Mouse (Mus musculus): ENCODE data around the gene Rgs3. TPM values are rescaled to one million over a fixed set of nuclear protein-coding genes. Genes with fewer than 3 reads are reported as not detected.

The Rgs3 gene
- total RNA-seq, 2 experiments from 2014 or later = 45.0 to 46.1 TPM

DNA sequence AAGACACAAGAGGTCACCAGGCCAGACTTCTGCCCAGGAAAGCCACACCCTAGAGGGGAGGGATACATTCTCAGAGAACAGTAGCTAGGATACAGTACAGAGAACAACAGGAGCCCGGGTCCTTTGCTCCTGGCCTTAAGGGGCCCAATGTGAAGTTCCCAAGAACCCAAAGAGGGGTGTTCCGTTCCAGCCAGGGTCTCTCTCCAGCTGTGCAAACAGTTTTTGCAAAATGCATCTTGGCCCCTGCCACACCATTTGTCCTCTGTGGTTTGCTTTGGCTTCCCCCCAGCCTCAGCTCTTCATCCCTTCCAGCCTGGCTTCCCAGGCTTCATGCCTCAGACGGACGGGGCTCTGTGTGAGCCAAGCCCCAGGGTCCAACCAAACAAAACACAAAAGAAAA is 44.4 kb downstream of the Rgs3 start:
- no peak for ATAC-seq (ENCODE audit: poor library complexity, severe bottlenecking)

DNA sequence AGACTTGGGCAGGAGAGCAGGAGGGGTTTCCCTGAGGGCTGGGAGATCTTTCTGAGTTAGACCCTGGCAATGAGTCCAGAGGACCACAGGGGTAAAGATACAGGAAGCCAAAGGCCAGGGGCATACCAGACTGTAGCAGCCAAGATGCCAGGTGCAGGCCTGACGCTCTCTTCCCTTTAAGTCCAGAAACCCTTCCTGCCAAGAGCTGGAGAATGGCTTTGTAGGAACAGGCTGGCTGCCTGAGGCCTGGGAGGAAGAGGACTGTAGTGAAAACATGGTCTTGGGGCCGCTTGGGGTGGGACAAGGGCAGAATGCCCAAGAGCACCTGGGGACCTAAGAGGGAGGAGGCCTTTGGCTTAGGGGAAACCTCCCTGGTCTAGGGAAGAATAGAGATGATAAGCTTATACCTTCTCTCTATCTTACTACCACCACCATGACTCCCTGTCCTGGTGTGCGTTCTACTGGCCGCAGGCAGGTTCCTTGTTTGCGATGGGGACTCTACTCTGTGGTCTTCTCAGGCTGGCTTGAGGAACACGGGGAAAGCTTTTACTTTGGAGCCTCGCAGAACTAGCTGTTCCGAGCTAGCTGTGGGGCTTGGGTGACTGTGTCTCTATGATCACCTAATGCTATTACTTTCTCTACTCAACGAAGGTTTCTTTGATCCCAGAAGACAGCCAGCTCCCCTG is 46.4 kb downstream of the Rgs3 start:
- no peak for ATAC-seq (ENCODE audit: poor library complexity, severe bottlenecking)

DNA sequence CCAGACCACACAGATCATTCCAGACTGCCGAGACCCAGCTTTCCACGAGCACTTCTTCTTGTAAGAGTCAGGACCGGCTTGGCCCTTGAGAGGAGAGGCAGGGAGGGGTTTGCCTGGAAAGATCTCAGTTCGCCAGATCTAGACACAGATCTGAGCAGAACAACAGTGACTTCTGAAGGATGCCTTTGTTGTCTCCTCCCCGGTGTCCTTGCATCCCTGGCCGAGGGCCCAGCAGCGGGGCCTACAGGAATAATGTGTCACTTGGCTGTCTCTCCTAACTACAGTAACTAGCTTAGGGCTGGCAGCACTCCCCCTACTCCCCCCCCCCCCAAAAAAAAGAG is 46.9 kb downstream of the Rgs3 start:
- ATAC-seq (ENCODE audit: poor library complexity, severe bottlenecking) = no peak

DNA sequence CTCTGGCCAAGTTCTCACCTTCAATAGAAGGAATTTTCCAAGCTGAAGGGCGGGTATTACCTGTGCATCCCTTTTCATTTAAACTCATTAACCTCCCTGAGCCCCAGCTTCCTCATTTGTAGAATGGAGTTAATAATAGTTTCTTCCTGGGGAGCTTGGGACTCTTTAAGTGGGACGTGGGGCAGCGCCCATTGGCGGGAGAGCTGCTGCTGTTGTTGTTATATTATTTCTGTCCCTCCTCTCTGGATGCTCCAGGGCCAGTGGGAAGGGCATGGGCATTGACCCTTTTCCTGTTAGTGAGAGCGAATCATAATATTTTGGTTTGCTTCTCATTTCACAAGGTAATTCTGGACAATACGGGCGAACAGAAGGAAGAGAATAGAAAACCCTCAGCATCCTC is 47.3 kb downstream of the Rgs3 start:
- no peak for ATAC-seq (ENCODE audit: poor library complexity, severe bottlenecking)

DNA sequence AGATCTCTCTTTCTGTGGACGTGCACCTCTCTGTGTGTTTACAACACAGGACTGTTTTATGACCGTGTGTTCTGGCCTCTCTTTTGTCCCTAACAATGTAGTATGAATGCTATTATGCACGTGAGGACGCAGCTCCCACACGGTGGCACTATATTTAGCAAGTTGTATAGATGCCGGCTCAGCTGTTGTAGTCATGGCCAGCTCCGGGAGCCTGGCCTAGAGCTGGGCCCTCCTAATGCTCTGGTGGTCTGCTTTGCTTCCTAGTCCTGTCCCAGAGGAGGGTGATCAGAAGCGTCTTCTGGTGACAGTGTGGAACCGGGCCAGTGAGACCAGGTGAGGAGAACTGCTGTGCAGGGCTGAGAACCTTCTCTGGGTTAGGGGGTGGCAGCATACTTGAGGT is 47.7 kb downstream of the Rgs3 start:
- ATAC-seq (ENCODE audit: poor library complexity, severe bottlenecking) = peak; percentile 70

DNA sequence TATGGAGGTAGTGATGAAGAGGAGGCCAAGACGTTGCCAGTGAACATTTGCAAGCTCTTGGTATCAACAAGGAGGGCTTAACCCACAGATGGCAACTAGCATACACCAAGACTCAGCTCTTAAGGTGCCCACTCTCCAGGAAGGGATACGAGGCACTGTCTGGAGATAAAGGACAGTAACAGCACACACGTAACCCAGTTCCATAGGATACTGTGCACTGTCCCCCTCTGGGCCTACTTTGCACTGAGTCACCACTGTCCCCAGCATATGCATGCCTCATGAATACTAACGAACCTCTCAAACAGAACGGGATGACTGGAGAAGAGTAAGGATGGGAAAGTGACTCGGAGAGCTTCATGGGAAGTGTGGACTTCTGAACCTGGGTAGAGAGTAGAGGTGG is 48.2 kb downstream of the Rgs3 start:
- ATAC-seq (ENCODE audit: poor library complexity, severe bottlenecking) = no peak

DNA sequence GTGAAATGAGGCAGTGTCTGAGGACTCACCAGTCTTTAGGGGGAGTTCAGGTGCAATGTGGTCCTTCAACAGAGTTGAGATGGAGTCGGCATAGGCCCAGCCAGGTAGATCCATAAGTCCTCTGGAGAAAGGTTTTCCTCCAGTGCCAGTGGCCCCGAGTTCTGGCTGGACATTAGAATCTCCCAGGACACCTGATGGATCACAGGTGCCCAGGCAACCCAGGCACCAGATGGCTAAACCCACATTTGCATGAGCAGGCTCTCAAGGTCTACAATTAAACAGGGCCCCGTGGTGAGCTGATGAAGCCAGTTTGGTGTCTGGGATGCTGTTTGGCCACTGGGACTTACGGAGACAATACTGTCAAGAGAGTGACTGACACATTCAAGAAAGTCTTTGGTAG is 49.7 kb downstream of the Rgs3 start:
- ATAC-seq (ENCODE audit: poor library complexity, severe bottlenecking) = no peak

DNA sequence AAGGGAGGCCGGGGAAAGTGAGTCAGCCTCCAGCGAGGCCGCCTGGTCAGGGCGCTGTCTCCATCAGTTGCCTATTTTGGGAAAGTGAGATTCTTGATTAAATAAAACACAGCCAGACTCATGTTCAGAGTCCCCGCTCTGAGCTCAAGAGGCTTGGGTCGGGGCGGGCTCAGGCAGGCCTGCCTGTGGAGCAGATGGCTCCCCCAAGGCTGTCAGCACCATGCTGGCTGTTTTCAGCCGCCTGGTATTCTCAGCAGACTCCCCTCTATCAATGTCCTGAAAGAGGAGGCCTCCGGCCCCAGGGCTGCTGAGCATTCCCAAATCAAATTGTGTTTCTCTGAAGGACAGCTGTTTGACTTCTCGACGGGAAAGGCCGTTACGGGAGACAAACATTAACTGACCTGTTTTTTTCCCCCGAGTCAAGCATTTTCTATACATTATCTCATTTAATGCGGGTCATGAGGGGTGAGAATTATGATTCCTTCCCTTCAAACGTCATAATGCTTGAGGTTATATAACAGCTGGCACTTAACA is 50.6 kb downstream of the Rgs3 start:
- ATAC-seq (ENCODE audit: poor library complexity, severe bottlenecking) = no peak

DNA sequence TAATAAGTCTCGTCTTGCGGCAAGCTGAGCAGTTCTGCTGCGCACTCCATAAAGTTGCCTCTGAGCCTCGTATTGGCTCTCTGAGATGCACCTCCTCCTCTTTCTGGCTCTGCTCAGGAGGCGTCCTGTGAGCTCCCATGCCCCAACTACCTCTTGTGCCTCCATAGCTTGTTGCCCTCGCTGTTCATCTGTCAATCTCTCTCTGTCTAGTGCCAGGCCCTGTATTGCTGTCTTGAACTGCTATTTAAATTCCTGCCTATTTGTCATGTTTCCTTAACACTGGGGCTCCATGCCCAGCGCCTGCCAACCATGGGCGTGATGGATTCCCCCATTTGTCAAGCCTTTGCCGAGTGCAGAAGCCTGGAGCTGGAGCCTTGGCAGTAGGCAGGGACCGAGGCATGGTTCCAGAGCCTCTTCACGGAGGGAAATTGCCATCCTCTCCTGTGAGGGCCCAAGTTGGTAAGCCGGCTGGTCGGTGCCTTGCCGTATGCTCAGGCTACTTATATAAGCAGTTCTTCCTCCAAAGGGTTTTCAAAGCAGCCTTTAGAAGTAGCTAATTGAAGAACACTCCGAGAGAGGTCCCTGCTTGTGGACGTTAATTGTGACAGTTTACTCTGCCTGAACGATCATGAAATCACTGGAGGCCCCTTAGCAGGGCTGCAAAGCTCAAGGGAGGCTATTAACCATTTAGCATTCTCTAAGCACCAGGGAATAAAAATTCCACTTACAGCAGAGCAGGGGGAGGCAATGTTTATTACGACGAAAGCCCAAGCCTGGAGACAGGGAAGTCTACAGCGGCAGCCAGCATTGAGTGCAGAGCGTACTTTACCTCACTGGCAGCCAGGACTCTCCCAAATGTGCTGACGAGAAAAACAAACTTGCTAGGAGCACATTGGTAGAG is 53.2 kb downstream of the Rgs3 start:
- no peak for ATAC-seq (ENCODE audit: poor library complexity, severe bottlenecking)

DNA sequence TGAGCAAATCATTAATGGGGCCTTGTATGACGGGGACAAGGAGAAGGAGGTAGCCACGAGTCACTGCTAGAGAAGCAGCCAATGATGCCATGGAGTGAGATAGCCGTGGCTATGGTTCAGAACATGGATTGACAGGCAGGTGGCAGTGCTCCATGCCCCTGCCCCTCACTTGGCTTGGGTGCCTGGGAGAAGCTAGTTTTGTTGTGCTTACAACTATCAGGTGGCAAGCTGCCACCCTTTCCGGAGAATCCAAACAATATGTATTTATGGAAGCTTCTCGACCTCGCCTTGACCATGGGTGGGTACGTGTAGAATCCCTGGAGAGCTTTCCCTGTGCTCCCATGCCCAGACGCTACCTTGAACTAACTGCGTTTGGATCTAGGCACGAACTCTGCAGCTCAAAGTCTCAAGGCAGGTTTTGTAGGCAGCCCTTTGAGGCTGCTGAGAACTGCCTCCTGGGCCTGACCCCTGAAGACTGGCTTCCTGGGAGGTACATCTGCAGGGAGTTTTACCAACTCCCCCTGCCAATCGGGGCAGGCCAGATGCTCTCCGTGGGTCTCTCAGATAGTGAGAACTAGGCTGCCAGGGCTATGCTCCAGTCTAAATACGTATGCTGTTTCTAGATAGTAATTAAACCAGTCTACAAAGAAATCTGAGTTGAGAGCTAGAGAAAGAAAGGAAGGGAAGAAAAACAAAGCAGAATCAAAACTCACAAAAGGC is 54.2 kb downstream of the Rgs3 start:
- no peak for ATAC-seq (ENCODE audit: poor library complexity, severe bottlenecking)

DNA sequence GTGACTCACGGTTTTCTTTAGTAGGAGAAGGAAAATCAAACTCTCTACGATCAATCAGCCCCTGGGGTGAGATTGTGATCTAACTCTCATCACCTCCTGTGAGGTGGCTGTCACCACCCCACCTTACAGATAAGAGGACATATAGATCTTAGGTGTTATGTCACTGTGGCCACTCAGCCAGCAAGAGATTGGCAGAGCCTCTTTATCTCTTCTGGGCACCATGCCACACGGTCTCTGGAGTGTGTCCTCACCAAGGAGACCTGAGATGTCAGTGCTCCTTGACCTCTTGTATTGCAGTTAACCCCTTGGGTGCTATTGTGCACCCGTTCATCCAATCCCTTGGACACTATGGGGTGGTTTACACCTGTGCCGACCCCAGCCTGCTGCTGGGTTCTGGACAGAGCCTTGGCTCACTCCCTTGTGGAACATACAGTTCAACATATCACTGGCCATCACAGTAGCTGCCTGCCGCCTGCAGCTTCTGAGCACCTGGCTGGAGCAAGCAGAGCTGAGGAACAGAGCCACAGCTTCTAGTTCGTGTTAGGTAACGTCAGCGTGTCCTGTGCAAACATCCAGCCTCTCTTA is 58.3 kb downstream of the Rgs3 start:
- ATAC-seq (ENCODE audit: poor library complexity, severe bottlenecking) = peak; percentile 66

DNA sequence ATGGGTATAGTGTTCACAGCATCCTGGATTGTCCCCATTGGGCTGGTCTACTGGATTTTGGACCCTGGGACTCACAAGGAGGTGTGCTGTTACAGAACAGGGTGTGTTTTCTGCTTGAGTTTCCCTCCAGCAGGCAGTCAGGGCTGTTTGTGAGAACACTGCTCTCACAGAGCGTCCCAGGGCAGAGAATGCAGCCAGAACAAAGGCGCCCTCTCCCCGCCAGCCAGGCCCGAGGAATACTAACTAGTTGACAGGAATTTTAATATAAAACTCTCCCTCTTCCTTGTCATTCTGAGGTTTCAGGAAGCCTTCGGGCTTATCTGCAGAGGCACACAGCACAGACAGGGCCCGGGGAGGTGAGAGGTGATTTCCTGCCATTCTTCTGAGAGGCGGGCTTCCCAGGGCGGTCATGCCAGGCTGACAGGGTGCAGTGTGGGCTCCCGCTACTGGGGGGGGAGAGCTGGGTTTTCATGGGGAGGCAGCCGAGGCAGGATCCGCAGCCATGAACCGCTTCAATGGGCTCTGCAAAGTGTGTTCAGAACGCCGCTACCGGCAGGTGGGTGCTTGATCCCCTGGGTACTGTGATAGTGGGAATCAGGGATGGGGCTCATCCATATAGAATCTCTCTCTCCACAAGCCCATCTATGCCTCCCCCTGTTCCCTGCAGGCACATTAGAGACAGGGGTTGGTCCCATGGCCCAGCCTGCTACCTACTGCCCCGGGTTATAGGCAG is 59.8 kb downstream of the Rgs3 start:
- no peak for ATAC-seq (ENCODE audit: poor library complexity, severe bottlenecking)

DNA sequence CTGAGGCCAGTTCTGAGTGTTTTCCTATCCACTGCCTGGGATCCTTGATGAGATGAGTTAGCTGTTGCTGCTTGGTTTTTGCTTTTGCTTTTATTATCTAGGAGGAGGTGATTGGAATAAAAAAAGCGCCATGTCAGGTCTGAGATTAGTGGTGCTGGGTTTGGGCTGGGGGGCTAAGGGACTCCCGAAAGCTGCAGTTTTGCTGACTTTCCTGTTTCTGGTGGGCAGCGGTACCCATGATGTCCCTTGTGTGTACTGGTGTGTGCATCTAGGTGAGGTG is 60.3 kb downstream of the Rgs3 start:
- ATAC-seq (ENCODE audit: poor library complexity, severe bottlenecking) = no peak

DNA sequence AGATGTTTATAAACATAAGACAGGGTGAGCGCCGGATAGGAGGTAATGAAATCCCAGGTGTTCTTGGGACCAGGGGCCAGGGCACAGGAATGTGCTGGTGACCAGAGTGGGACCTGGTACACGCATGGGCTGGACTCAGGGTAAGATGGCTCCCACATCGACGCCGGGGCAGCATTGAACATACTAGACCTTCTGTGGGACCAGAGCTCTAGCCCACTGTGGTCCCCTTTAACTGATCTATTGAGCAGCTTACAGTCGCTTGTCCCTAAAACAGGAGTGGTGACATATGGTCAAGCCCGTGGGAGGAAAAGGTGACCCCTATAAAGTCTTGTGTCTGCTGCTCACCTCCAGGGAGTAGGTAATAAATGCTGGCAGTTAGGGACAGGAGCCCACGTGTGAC is 61.5 kb downstream of the Rgs3 start:
- no peak for ATAC-seq (ENCODE audit: poor library complexity, severe bottlenecking)

DNA sequence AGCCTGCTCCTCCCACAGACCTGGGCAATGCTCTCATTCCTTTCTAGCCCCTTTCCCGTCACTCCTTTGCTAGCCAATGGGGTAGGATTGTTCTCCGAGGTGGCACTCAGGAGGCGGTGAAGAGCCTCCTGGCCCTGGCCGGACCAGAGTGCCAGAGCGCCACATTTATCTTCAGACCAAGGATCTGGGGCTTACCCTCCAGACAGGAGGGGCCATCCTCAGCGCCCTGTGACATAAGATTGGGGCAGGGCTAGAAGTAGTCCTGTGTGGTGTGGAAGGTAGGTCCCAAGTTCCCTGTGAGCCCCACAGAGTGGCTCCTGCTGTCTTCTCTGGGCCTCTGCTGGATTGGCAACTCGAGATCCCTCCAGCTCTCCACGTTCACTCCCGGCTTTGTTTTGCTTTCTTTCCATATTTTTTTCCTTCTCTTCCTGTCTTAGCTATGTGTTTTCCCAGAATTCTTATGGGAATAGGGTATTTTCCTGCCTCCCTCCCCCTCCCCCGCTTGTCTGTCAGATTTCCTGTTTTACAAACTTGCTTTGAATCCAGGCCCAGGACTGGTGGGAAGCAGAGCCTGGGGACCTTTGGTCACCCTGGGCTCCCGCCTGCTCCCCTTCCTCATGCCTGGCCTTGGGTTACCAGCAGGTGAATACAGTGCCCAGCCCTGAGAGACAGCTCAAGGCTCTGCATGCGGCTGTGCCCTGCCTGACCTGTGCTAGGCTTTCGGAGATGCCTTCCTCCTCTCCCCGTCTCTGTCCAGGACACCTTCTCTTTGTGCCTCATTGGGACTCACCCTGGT is 62.4 kb downstream of the Rgs3 start:
- ATAC-seq (ENCODE audit: poor library complexity, severe bottlenecking) = no peak

DNA sequence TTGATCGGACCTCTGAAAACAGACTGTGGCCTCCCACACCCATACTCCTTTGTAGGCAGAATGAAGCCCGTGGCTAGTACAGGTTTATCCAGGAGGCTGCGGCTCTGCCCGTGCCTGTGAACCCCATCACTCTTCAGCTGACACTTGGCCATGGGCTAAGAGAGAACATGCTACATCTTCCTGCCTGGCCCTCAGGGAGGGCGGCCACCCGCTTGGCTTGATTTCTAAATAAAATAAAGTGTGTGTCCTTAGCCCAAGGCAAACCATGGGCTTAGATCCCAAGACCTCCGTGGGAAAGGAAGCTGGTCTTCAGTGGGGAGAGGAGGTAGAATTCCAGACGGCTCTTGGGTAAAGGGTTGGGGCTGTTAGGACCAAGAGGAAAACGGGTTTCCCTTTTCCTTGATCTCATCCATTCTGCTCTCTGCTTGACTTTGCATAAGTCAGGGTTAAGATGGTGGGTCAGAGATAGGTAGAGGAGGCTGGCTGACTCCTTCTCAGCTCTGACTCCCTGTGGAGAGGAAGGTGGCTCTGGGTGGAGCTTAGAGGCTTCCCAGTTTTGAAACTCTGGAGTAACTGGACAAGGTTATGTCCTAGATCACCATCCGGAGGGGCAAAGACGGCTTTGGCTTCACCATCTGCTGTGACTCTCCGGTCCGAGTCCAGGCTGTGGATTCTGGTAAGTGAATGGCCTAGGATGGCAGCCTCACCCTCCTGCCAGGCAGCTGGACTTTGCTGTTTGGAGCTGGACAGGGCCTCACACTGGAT is 63.8 kb downstream of the Rgs3 start:
- ATAC-seq (ENCODE audit: poor library complexity, severe bottlenecking) = no peak

DNA sequence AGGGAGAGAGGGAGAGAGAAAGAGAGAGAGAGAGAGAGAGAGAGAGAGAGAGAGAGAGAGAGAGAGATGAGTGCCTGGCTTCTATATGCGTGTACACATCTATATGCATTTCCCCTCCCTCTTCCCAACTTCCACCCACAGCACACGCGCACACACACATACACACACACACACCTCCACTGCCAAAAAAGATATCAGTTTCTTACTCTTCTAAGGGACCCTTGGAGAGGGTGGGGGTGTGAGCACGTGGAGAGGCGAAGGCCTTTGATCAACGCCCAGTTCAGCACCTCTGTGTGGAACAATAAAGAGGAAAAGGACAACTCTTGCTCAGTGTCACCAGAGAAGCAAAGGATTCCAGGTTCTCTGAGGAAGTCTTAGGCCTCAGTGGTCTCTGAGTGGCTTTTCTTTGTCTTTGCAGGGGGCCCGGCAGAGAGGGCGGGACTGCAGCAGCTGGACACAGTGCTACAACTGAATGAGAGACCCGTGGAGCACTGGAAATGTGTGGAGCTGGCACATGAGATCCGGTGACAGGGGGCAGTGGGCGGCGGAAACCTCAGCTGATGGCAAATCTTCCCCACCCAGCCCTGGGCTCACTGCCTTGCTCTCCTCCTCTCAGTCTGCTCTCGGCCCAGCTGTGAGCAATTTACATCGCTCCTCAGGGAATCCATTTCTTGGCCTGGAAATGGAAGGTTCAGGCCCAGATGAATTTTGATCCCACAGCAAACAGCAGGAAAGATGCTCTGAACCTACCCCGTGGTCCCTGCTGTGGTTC is 65.2 kb downstream of the Rgs3 start:
- no peak for ATAC-seq (ENCODE audit: poor library complexity, severe bottlenecking)

DNA sequence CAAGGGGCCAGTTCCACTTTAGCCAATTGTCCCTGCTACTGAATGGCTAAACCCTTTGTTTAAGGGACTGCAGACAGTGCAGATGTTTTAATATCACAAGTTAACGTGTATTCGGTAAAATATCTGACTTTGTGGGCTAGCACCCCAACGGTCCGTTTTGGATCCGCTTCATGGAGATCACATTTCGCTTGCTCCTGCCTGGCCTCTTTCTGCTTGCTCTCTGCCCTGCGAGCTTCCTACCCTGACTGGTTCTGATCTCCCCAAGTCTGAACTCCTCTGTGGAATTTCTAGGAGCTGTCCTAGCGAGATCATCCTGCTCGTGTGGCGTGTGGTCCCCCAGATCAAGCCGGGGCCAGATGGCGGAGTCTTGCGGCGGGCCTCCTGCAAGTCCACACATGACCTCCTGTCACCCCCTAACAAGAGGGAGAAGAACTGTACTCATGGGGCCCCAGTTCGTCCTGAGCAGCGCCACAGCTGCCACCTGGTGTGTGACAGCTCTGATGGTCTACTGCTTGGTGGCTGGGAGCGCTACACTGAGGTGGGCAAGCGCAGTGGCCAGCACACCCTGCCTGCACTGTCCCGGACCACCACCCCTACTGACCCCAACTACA is 65.9 kb downstream of the Rgs3 start:
- ATAC-seq (ENCODE audit: poor library complexity, severe bottlenecking) = no peak
